Mouse (Mus musculus) C2C12 (cell line): ENCODE results near the gene Lrriq4.
"Not testable (repeated sequence)": the region's sequence is repeated elsewhere in the genome, so short reads cannot be mapped to it uniquely, and the experiment has no call there.

Source experiments
- CEBPB ChIP-seq: IDR thresholded peaks from one replicate; pipeline ENCODE4 v1.6.1; 2011; ENCODE audit warnings: low read depth, mild to moderate bottlenecking, control low read depth, moderate library complexity
- CTCF ChIP-seq: IDR thresholded peaks from one replicate; pipeline ENCODE4 v1.5.1; 2011; ENCODE audit not compliant: control insufficient read depth, insufficient read depth, insufficient read length
- MYOG ChIP-seq: IDR thresholded peaks from one replicate; pipeline ENCODE4 v1.6.1; 2011; ENCODE audit not compliant: control insufficient read depth, insufficient read length; ENCODE audit errors: extremely low read depth
- USF1 ChIP-seq: IDR thresholded peaks from one replicate; pipeline ENCODE4 v1.6.1; 2011; ENCODE audit warnings: low read depth, mild to moderate bottlenecking, control low read depth, moderate library complexity

DNA sequence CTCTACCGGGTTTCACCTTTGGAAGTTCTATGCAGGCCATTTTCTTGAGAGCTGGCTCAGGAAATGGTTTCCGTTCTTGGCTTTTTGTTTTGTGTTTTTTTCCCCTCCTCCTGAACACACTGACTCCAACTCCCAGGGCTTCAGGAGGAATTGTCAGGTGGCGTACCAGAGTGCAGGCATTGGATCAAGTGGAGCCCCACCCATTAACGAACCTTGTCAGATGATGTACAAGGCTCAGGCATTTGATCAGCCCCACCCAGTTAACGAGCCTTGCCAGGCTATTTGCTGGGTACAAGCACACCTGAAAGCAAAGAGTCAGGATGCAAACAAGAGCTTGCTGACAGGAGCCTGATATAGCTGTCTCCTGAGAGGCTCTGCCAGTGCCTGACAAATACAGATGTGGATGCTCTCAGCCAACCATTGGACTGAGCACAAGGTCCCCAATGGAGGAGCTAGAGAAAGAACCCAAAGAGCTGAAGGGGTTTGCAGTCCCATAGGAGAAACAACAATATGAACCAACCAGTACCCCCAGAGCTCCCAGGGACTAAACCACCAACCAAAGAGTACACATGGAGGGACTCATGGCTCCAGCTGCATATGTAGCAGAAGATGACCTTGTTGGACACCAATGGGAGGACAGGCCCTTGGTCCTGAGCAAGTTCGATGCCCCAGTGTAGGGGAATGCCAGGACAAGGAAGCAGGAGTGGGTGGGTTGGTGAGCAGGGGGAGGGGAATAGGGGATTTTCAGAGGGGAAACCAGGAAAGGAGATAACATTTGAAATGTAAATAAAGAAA lies 55.6 kb downstream of the Lrriq4 start, which contains the start of gene Lrrc31:
- not testable (repeated sequence) for TF ChIP-seq CEBPB, CTCF, MYOG, USF1
